Mouse (Mus musculus) lung, postnatal 0 days (tissue): ENCODE measurements around the gene Ankrd44.

Experiments used
- CTCF ChIP-seq: IDR thresholded peaks from 2 replicates; pipeline ENCODE4 v1.5.1; 2016; ENCODE audit warnings: antibody characterized with exemption, mild to moderate bottlenecking
- EP300 ChIP-seq: IDR thresholded peaks from 2 replicates; pipeline ENCODE4 v1.6.1; 2016; ENCODE audit warnings: antibody characterized with exemption, mild to moderate bottlenecking, control low read depth

DNA sequence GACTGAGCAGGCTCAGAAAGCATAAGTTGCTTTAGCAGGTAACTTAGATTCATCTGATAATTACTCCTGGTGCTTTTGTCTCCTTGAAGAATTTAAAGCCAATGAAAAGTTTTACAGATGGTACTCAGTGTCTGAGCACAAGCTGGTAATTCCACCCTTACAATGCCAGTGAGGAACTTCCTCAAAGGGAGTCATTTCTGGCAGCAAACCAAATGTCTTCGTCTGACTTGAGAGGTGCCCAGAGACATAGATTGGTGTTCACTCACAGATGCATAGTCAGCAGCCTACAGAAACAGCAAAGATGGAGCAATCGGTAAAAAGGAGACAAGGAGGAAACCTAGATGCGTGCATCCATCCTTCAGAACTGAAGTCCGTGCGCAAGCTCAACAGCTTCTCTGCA is 7.5 kb upstream of the Ankrd44 start:
- no peak for TF ChIP-seq CTCF
- no peak for TF ChIP-seq EP300
